Comparison of ENCODE assay signal across 8 mouse cellular contexts in genomic region chr2:118926998-118927739, GRCm38 (mm10). TPM values are rescaled to one million over a fixed set of nuclear protein-coding genes. Genes with fewer than 3 reads are reported as not detected.
DNase-seq lines count a peak whose midpoint lies in the region; ATAC-seq and TF ChIP-seq lines count a peak whose summit lies in the region.

No protein-coding gene starts in this region.

- peak overlapping the region; percentile 91 for H3K9ac ChIP-seq in kidney, embryonic 16.5 days (replicated peaks; ENCODE audit: low read length)
- H3K9ac ChIP-seq in embryonic facial prominence, embryonic 12.5 days = peak overlapping the region; percentile 91
- H3K9ac ChIP-seq in intestine, embryonic 14.5 days (ENCODE audit: low read length) = peak overlapping the region; percentile 75
- H3K9ac ChIP-seq in midbrain, postnatal 0 days (replicated peaks; ENCODE audit: low read length, poor library complexity, severe bottlenecking) = peak overlapping the region; percentile 55

- no peak for TF ChIP-seq CTCF in midbrain, postnatal 0 days (IDR thresholded peaks at IDR 0.05)

- no peak for DNase-seq in kidney, adult 18-20 months
- peak; percentile 58 for DNase-seq in intestine, embryonic 14.5 days (ENCODE audit: low spot score)
- no peak for DNase-seq in midbrain, postnatal 0 days (ENCODE audit: low spot score)
- no peak for DNase-seq in right cerebral cortex, postnatal 25 days
- DNase-seq in left cerebral cortex, postnatal 25 days (ENCODE audit: low spot score in 2 of 2) = no peak
- no peak for DNase-seq in left cerebral cortex, postnatal 10 days (ENCODE audit: extremely low spot score in 1 of 2, low spot score in 2 of 2)

- 31% methylated on average over 31 of the region's 31 CpGs for WGBS in kidney, embryonic 16.5 days
- 25% methylated on average over 31 of the region's 31 CpGs for WGBS in embryonic facial prominence, embryonic 12.5 days
- 28% methylated on average over 31 of the region's 31 CpGs for WGBS in intestine, embryonic 14.5 days
- 47% methylated on average over 31 of the region's 31 CpGs for WGBS in midbrain, postnatal 0 days

- peaks cover 19% of the 10 kb centered on the region for H3K4me1 ChIP-seq in kidney, embryonic 16.5 days (ENCODE audit: insufficient read depth, low read length)
- H3K4me1 ChIP-seq in embryonic facial prominence, embryonic 12.5 days = peaks cover 26% of the 10 kb centered on the region
- H3K4me1 ChIP-seq in intestine, embryonic 14.5 days (replicated peaks; ENCODE audit: control insufficient read depth, insufficient read depth, low read length) = peaks cover 13% of the 10 kb centered on the region
- no peaks in the 10 kb centered on the region; the same call in 1 of the 2 replicates for H3K4me1 ChIP-seq in midbrain, postnatal 0 days (ENCODE audit: insufficient read depth, low read length)

- peaks cover 7% of the 10 kb centered on the region; the same call in 1 of the 2 replicates for H3K36me3 ChIP-seq in kidney, embryonic 16.5 days (ENCODE audit: insufficient read depth, low read length)
- H3K36me3 ChIP-seq in embryonic facial prominence, embryonic 12.5 days = peaks cover 8% of the 10 kb centered on the region
- peaks cover 17% of the 10 kb centered on the region for H3K36me3 ChIP-seq in intestine, embryonic 14.5 days (ENCODE audit: control insufficient read depth, insufficient read depth, low read length)
- H3K36me3 ChIP-seq in midbrain, postnatal 0 days (ENCODE audit: insufficient read depth, low read length) = peaks cover 13% of the 10 kb centered on the region

- peak overlapping the region; percentile 50; the same call in 1 of the 2 replicates for H3K27ac ChIP-seq in kidney, embryonic 16.5 days (ENCODE audit: low read length)
- H3K27ac ChIP-seq in embryonic facial prominence, embryonic 12.5 days = 0 out of 2 replicates have a peak overlapping the region, but pooled peaks have one; percentile 77
- H3K27ac ChIP-seq in intestine, embryonic 14.5 days (ENCODE audit: low read depth) = no peak overlapping the region
- H3K27ac ChIP-seq in midbrain, postnatal 0 days (ENCODE audit: low read depth, low read length) = no peak overlapping the region

- no peaks in the 10 kb centered on the region for H3K27me3 ChIP-seq in kidney, embryonic 16.5 days (ENCODE audit: insufficient read depth, low read length)
- H3K27me3 ChIP-seq in embryonic facial prominence, embryonic 12.5 days = no peaks in the 10 kb centered on the region
- no peaks in the 10 kb centered on the region for H3K27me3 ChIP-seq in intestine, embryonic 14.5 days (replicated peaks; ENCODE audit: control insufficient read depth, insufficient read depth, low read length)
- no peaks in the 10 kb centered on the region for H3K27me3 ChIP-seq in midbrain, postnatal 0 days (ENCODE audit: insufficient read depth, low read length)

- no peak for ATAC-seq in kidney, embryonic 16.5 days (ENCODE audit: low FRiP score, low TSS enrichment)
- ATAC-seq in embryonic facial prominence, embryonic 12.5 days (ENCODE audit: insufficient number of reproducible peaks, insufficient read depth, low FRiP score, low TSS enrichment) = 0 out of 2 replicates have a peak, but pooled peaks have one; percentile 1
- ATAC-seq in intestine, embryonic 14.5 days (replicated peaks; ENCODE audit: low FRiP score, low TSS enrichment, low read depth) = no peak
- no peak for ATAC-seq in midbrain, postnatal 0 days (ENCODE audit: low FRiP score)

- peak overlapping the region; percentile 75 for H3K4me3 ChIP-seq in kidney, embryonic 16.5 days (ENCODE audit: low read length)
- peak overlapping the region; percentile 76 for H3K4me3 ChIP-seq in embryonic facial prominence, embryonic 12.5 days
- peak overlapping the region; percentile 74 for H3K4me3 ChIP-seq in intestine, embryonic 14.5 days (ENCODE audit: low read depth, low read length)
- H3K4me3 ChIP-seq in midbrain, postnatal 0 days (ENCODE audit: low read depth, low read length) = peak overlapping the region; percentile 48

- H3K4me2 ChIP-seq in kidney, embryonic 16.5 days (replicated peaks; ENCODE audit: low read depth, low read length) = peak overlapping the region; percentile 91
- H3K4me2 ChIP-seq in embryonic facial prominence, embryonic 12.5 days (replicated peaks) = peak overlapping the region; percentile 70
- peak overlapping the region; percentile 86 for H3K4me2 ChIP-seq in intestine, embryonic 14.5 days (ENCODE audit: low read length)
- peak overlapping the region; percentile 87 for H3K4me2 ChIP-seq in midbrain, postnatal 0 days (ENCODE audit: low read depth, low read length, poor library complexity, severe bottlenecking)

- H3K9me3 ChIP-seq in kidney, embryonic 16.5 days (ENCODE audit: low read length) = no peaks in the 10 kb centered on the region
- no peaks in the 10 kb centered on the region for H3K9me3 ChIP-seq in embryonic facial prominence, embryonic 12.5 days
- no peaks in the 10 kb centered on the region for H3K9me3 ChIP-seq in intestine, embryonic 14.5 days (ENCODE audit: control insufficient read depth, low read length)
- no peaks in the 10 kb centered on the region for H3K9me3 ChIP-seq in midbrain, postnatal 0 days (ENCODE audit: low read length)

- intact Hi-C loops in left cerebral cortex, postnatal 25 days (cut with DNase I) = no loop called here
- intact Hi-C loops in left cerebral cortex, postnatal 10 days (cut with DNase I) = no loop called here

RNA-seq across cellular contexts. Expression of gene Chst14, which starts 0.9 kb away (rescaled TPM):
- polyA plus RNA-seq in kidney, embryonic 16.5 days (2015; fragmentation: Nextera tagmentation; extraction: Ambion mirVana) = 26.8 and 28.6 TPM in 2 replicates
- polyA plus RNA-seq in embryonic facial prominence, embryonic 12.5 days (2016; fragmentation: Nextera tagmentation; extraction: Ambion mirVana) = 48.1 and 51.0 TPM in 2 replicates
- polyA plus RNA-seq in intestine, embryonic 14.5 days (2014; fragmentation: Nextera tagmentation; extraction: Ambion mirVana) = 32.2 and 32.7 TPM in 2 replicates
- 4.9 TPM in 2 replicates for total RNA-seq in midbrain, postnatal 0 days (2014; rRNA removed)
- polyA plus RNA-seq in midbrain, postnatal 0 days (2015; fragmentation: Nextera tagmentation; extraction: Ambion mirVana) = 3.0 and 3.1 TPM in 2 replicates
- total RNA-seq in left cerebral cortex, postnatal 25 days (2021) = 1 to 10 TPM; 2.3 to 2.5 TPM
- 1 to 10 TPM; 2.4 to 2.9 TPM for total RNA-seq in left cerebral cortex, postnatal 10 days (2021)

RNA-seq across cellular contexts. Expression of gene Bahd1, which starts 27.0 kb away (rescaled TPM):
- polyA plus RNA-seq in kidney, embryonic 16.5 days (2015; fragmentation: Nextera tagmentation; extraction: Ambion mirVana) = 3.1 and 3.5 TPM in 2 replicates
- polyA plus RNA-seq in embryonic facial prominence, embryonic 12.5 days (2016; fragmentation: Nextera tagmentation; extraction: Ambion mirVana) = 4.1 and 4.9 TPM in 2 replicates
- polyA plus RNA-seq in intestine, embryonic 14.5 days (2014; fragmentation: Nextera tagmentation; extraction: Ambion mirVana) = 0.93 and 1.7 TPM in 2 replicates
- total RNA-seq in midbrain, postnatal 0 days (2014; rRNA removed) = 22.0 and 28.6 TPM in 2 replicates
- 6.1 and 6.6 TPM in 2 replicates for polyA plus RNA-seq in midbrain, postnatal 0 days (2015; fragmentation: Nextera tagmentation; extraction: Ambion mirVana)
- total RNA-seq in left cerebral cortex, postnatal 25 days (2021) = 10 to 100 TPM; 38.8 to 41.9 TPM
- 10 to 100 TPM; 29.9 to 32.1 TPM for total RNA-seq in left cerebral cortex, postnatal 10 days (2021)

Comparison
In these comparisons a context has a peak if more than half of its experiments do, and no peak if none do; other contexts are left out.
1. H3K27ac ChIP-seq: peak in kidney, embryonic 16.5 days (single experiment) and embryonic facial prominence, embryonic 12.5 days (single experiment); none in intestine, embryonic 14.5 days (single experiment) and midbrain, postnatal 0 days (single experiment).
2. Peak in every context shown above with its lines, with median percentiles within 50 percentile points of each other: H3K4me2 ChIP-seq, H3K4me3 ChIP-seq and H3K9ac ChIP-seq.